Mouse (Mus musculus) forebrain, embryonic 12.5 days (tissue): ENCODE data around the gene Chd6. TPM values are rescaled to one million over a fixed set of nuclear protein-coding genes. Genes with fewer than 3 reads are reported as not detected.
A peak's percentile ranks its signal among the peaks of the same experiment; 100 is the strongest.

ENCODE experiments used
- ATAC-seq: fragments of 200-750 bp; cut with Nextera tagmentation; 2 replicates; pipeline ENCODE4 v1.8.0; 2017; ENCODE audit warnings: moderate TSS enrichment; ENCODE audit not compliant: low FRiP score
- H3K27ac ChIP-seq: fragments of 300-500 bp; sonication (generic); 2 replicates; pipeline ENCODE4 v1.5.1; 2016; ENCODE audit warnings: mild to moderate bottlenecking
- H3K27me3 ChIP-seq: fragments of 300-500 bp; sonication (generic); 2 replicates; pipeline ENCODE4 v1.6.1; 2016; ENCODE audit warnings: mild to moderate bottlenecking
- H3K36me3 ChIP-seq: fragments of 300-500 bp; sonication (generic); replicated peaks from 2 replicates; pipeline ENCODE4 v1.6.1; 2016; ENCODE audit warnings: mild to moderate bottlenecking
- H3K4me1 ChIP-seq: fragments of 300-500 bp; sonication (generic); 2 replicates; pipeline ENCODE4 v1.6.1; 2016
- H3K4me2 ChIP-seq: fragments of 300-500 bp; sonication (generic); 2 replicates; pipeline ENCODE4 v1.6.1; 2016; ENCODE audit warnings: mild to moderate bottlenecking, moderate library complexity
- H3K4me3 ChIP-seq: fragments of 300-500 bp; sonication (generic); replicated peaks from 2 replicates; pipeline ENCODE4 v1.5.1; 2016; ENCODE audit warnings: mild to moderate bottlenecking
- H3K9ac ChIP-seq: fragments of 300-500 bp; sonication (generic); 2 replicates; pipeline ENCODE4 v1.6.1; 2016; ENCODE audit warnings: mild to moderate bottlenecking
- H3K9me3 ChIP-seq: fragments of 300-500 bp; sonication (generic); 2 replicates; pipeline ENCODE4 v1.6.1; 2016
- WGBS: fragments of 180-500 bp; shearing (Covaris S2); methylation state at CpG from one replicate; pipeline ENCODE4 v1.1.7; 2016; 5-methylcytosine and 5-hydroxymethylcytosine counted together
- polyA plus RNA-seq: library from polyadenylated mRNA; unstranded; fragments of >200 nt; fragmentation: Nextera tagmentation; extraction: Ambion mirVana; gene quantifications from 2 replicates; pipeline ENCODE4 v1.2.1, GENCODE M21; 2016

The Chd6 gene
- polyA plus RNA-seq, result 45.8 and 50.3 TPM in 2 replicates

DNA sequence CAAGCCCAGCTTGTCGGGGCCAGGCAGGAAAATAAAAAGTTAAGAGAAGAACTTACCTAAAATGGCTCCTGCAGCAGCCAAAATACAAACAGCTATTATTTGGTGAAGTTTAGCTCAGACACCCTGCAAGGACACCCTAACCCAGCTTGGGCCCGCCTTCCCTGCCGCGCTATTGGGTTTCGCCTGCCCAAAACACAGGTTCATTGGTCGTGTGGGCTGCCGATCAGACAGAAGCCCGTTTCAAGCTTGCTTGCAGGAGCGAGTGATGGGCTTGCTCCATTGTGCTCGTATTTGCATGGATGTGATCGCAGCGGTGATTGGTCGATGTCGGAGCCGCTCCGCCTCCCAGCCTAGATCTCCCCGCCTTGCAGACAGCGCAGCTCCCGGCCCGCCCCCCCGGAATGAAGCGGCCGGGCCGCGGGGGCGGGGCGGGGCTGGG is at the start of gene Chd6:
Gene Chd6 (minus strand): TSS at position 143 of the 439 bp plus-strand sequence.
- Histone ChIP-seq H3K36me3 (no peaks in the 10 kb centered on the region), H3K4me1 (peaks cover 27% of the 10 kb centered on the region), H3K4me2 (peak within 1 kb of the TSS; percentile 76), H3K27me3 (0 out of 2 replicates have a peak, but pooled peaks cover 4% of the 10 kb centered on the region), H3K9ac (peak within 1 kb of the TSS; percentile 93), H3K9me3 (no peaks in the 10 kb centered on the region), H3K4me3 (peak within 1 kb of the TSS; percentile 95), H3K27ac (peak within 1 kb of the TSS; percentile 98)
- ATAC-seq, result peak; percentile 99
- 1% methylated on average over 27 of the region's 27 CpGs for WGBS

DNA sequence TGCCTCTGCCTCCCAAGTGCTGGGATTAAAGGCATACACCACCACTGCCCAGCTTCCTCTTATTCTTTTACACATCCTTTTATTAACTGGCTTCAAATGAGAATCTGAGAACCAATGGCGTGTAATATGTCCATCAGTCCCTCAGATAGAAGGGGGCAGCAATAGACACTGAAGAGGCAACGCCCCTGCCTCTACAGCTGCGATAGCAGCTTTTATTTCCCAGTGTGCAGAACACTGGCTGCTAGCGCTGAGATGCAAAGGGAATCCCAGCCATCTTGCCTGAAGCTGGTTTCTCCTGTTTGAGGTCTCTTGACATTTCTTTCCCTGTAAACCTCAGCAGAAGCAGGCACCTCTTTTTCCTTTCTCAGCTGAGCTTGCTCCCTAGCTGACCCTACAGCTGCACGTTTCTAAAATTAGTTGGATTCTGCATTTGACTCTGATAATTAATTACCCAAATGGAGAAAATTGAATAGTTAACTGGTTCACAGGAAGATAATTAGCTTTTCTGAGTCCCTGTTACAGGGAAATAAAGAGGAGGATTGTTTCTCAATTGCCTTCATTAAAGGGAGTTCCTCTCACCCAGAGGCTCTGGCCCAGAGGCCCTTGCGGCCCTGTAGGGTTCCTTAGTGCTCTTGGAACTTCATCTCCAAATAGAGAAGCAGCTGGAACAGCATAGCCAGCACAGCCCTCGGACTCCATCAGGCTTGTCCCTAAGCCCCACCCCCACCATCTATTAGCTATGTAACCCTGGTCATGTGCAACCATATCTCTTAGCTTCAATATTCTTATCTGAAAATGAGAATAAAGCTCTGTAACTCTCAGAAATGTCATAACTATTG is 41.3 kb upstream of the Chd6 start:
- no peak overlapping the region for H3K4me3 ChIP-seq
- H3K36me3 ChIP-seq, result no peaks in the 10 kb centered on the region
- H3K27me3 ChIP-seq, result peaks cover 9% of the 10 kb centered on the region
- no peak overlapping the region for H3K9ac ChIP-seq
- peak overlapping the region; percentile 77 for H3K27ac ChIP-seq
- H3K4me2 ChIP-seq, result no peak overlapping the region
- ATAC-seq, result peak; percentile 78
- WGBS, result 42% methylated on average over 7 of the region's 7 CpGs
- no peaks in the 10 kb centered on the region for H3K9me3 ChIP-seq
- H3K4me1 ChIP-seq, result peaks cover 23% of the 10 kb centered on the region

DNA sequence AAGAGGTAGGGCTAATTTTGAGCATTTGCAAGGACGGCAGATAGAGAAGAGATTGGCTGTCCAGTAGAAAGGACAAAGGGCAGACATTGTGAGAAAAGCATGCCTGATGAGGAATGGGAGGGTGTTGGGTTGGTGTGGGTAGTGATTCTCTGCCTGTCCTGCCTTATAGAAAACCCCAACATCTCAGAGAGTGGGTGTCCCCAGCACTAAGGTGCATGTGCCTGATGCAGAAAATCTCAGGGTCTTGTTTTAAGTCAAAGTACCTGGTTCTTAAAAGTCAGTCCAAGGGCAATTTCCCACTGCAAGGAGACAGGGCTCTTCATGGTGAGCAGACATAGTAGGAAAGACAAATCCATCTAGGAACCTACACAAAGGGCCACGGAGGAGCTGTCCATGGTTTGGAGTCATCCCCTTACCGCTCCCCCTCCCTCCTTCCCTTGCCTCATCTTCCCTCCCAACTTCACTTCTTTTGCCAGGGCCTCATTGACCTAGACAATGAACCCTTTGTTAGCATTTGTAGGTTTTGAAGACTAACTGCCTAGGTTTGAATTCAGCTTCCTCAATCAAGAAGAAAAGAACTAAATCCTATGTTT is 39.6 kb upstream of the Chd6 start:
- H3K4me2 ChIP-seq, result no peak overlapping the region

DNA sequence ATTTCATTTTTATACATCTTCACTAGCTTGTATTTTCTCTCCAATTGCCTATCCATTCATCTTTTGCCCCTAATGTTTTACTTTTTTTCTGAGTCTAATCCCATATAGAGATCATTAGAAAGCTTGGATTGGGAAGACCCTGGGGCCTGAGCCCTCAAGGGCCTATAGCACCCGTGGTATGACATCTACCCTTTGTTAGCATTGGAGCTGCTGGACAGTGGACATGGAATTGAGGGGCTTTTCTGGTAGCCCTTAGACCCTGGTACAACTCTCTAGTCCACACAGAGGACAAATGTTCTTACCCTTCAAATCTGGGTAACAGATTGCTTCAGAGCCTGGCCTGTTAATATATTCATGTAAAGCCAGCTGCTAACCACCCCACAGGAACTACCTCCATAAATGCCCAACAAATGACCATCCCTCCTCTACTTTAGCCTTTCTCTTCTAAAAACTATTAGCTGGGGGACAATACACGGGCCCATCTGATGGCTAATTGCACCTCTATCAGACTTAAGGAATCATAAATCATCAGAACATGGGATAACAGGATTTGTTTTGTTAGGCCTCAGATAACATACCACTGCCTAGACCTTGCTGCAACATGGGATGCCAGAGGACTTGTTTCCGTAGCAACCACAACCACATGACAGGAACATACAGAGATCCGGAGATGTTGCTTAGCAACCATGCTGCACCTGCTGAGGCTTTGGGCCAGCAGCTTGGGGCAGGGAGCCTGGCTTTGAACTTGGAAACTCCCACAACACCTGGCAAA is 39.0 kb upstream of the Chd6 start:
- Histone ChIP-seq H3K9me3 (no peaks in the 10 kb centered on the region), H3K4me1 (peaks cover 23% of the 10 kb centered on the region), H3K27me3 (peaks cover 6% of the 10 kb centered on the region; the same call in 1 of the 2 replicates), H3K4me3 (no peak overlapping the region), H3K27ac (peak overlapping the region; percentile 47), H3K36me3 (no peaks in the 10 kb centered on the region), H3K9ac (no peak overlapping the region), H3K4me2 (no peak overlapping the region)
- ATAC-seq, result peak; percentile 89
- WGBS, result 57% methylated on average over 4 of the region's 4 CpGs

More for the DNA sequence above, 39.6 kb upstream of the Chd6 start:
- WGBS, result 40% methylated on average over 3 of the region's 3 CpGs
- no peaks in the 10 kb centered on the region for H3K36me3 ChIP-seq
- H3K27me3 ChIP-seq, result peaks cover 7% of the 10 kb centered on the region
- peaks cover 23% of the 10 kb centered on the region for H3K4me1 ChIP-seq
- H3K9me3 ChIP-seq, result no peaks in the 10 kb centered on the region
- no peak overlapping the region; the same call in 1 of the 2 replicates for H3K27ac ChIP-seq
- no peak overlapping the region for H3K4me3 ChIP-seq
- no peak for ATAC-seq
- no peak overlapping the region for H3K9ac ChIP-seq

DNA sequence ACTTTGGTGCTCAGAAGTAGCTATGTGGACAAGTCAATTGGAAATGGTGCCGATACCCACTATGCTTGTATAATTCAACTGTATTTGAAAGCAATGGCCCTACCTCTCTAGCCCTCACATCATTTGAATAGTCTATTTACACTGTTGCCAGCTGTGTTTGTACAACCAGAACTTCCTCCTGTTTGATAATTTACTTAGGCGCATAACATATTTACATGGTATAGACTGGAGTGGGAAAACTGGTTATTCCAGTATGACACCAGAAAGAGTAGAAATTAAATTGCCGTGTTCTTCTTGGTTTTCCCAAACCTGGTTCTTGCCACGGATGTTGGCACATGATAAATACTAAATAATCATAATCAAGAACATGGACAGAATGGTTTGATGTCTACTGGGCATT is 35.9 kb upstream of the Chd6 start:
- no peak overlapping the region for H3K27ac ChIP-seq
- no peak for ATAC-seq
- 93% methylated on average over 4 of the region's 4 CpGs for WGBS
- no peaks in the 10 kb centered on the region for H3K27me3 ChIP-seq
- H3K4me3 ChIP-seq, result no peak overlapping the region
- H3K4me1 ChIP-seq, result peaks cover 17% of the 10 kb centered on the region
- no peak overlapping the region for H3K9ac ChIP-seq
- H3K4me2 ChIP-seq, result no peak overlapping the region
- no peaks in the 10 kb centered on the region for H3K9me3 ChIP-seq
- H3K36me3 ChIP-seq, result no peaks in the 10 kb centered on the region

DNA sequence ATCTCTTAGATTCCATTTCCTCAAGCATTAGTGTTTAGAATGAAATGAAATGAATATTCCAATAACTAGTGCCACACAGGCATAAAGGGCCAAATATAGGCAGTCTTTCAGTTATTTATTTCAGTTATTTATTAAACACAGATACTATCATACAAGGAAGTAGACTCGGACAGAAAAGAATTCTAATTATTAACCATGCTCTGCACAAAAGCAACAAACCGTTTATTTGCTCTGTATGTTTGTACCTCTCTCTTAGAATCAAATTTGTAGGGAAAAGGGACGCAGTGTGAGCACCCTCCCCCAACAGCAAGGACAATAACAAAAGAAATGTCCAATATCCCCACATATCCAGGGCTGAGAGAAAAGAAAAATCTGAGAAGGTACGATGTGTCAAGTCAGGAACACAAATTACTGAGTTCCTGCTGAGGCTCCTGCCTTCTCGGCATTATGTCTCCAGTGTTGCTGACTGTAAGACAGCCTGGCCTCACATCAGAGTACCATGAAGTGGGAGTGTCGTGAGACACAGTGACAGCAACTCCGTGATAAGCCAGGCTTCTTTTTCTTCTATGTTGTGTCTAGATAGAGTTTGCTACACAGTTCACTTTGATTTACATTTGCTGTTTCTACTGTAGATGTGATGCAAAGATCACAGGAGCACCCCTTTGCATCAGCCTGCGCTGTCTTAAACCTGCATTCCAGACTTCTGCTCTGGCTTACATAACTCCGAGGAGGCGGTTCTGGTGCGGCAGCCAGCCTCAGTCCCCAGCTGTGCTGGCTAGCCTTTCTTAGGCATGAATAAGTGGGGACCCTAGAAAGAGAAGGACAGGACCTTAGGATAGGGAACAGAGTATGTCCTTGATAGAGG is 30.0 kb upstream of the Chd6 start:
- Histone ChIP-seq H3K27ac (no peak overlapping the region), H3K27me3 (no peaks in the 10 kb centered on the region), H3K4me2 (no peak overlapping the region), H3K36me3 (no peaks in the 10 kb centered on the region), H3K9me3 (no peaks in the 10 kb centered on the region), H3K4me3 (no peak overlapping the region), H3K9ac (no peak overlapping the region), H3K4me1 (no peaks in the 10 kb centered on the region)
- 71% methylated on average over 11 of the region's 11 CpGs for WGBS
- no peak for ATAC-seq

DNA sequence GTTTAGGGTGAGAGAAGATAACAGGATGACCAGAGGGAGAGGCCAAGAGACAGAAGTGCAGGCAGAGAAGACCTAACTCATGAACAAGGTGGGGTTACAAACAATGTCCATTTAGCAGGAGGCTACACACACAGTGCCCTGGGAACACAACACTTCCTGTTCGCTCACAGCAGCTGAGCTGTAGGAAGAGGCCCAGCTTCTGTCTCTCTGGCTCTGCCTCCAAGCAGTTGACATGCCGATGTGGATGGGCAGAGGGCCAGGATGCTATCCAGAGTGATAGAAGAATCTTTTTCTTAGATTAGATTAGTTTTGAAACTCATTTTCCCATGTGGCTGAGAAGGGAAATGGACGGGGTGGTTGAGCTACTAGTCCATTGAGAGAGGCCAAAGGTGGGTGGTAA is 28.1 kb upstream of the Chd6 start:
- Histone ChIP-seq H3K4me2 (no peak overlapping the region), H3K9me3 (no peaks in the 10 kb centered on the region), H3K27me3 (no peaks in the 10 kb centered on the region), H3K4me3 (no peak overlapping the region), H3K9ac (no peak overlapping the region), H3K27ac (no peak overlapping the region), H3K36me3 (no peaks in the 10 kb centered on the region), H3K4me1 (no peaks in the 10 kb centered on the region)
- 90% methylated on average over 3 of the region's 3 CpGs for WGBS
- no peak for ATAC-seq

DNA sequence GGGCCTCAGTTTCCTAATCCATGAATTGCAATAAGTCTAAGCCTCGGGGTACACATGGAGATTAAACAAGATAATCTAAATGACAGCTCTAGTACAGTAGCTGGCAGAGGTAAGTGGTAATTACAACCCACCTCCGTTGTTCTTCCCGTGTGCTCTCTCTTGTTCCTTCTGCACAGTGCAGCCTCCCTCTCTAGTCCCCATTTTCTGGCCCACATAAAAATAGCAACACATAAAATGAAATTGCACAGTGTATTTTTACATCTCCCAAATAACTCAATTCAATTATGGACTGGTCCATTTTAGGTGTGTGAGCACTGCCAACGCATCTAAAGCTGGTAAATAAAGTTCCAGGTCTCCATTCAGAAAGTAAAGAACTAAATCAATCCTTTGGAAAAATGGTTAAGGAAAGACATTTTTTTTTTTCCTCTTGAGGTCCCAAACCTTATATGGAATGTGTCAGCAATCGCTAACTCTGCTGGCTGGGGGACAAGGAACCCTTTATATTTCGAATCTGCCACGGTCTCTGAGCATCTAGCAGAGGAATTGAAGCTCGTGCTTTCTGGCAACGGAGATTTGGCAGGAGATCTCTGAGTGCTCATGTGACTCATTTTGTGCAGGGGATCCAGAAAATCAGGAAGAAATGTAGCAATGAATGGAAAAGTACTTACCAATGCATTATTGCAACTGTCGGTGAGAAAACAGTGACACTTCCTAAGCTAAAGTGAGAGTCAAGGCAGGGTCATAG is 19.7 kb upstream of the Chd6 start:
- ATAC-seq, result no peak

DNA sequence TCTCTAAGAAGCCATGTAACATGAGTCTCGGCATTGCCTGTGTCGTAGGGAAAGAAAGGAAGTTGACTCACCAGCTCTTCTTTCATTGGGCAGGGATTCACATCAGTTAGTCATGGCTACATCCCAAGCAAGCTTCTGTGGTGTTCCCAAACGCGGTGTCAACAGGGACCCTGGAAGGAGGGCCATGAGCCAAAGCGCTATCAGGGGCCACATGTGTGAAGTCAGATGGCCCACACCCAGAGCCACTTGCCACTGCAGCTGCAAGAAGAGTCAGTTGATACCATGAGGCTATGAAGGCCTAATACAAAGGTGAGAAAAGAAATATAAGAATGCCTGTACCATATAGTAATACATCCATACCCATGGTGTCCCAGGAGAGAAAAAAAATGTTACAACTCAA is 3.1 kb upstream of the Chd6 start:
- Histone ChIP-seq H3K4me3 (no peak overlapping the region), H3K4me1 (peaks cover 20% of the 10 kb centered on the region), H3K27me3 (0 out of 2 replicates have a peak, but pooled peaks cover 4% of the 10 kb centered on the region), H3K9me3 (no peaks in the 10 kb centered on the region), H3K36me3 (no peaks in the 10 kb centered on the region), H3K27ac (no peak overlapping the region), H3K9ac (no peak overlapping the region), H3K4me2 (no peak overlapping the region)
- WGBS, result 88% methylated on average over 5 of the region's 5 CpGs
- ATAC-seq, result no peak

More for the DNA sequence above, 19.7 kb upstream of the Chd6 start:
- H3K9me3 ChIP-seq, result no peaks in the 10 kb centered on the region
- no peak overlapping the region for H3K9ac ChIP-seq
- H3K27ac ChIP-seq, result no peak overlapping the region
- no peaks in the 10 kb centered on the region for H3K27me3 ChIP-seq
- H3K4me2 ChIP-seq, result no peak overlapping the region
- no peaks in the 10 kb centered on the region for H3K36me3 ChIP-seq
- 69% methylated on average over 10 of the region's 10 CpGs for WGBS
- H3K4me1 ChIP-seq, result no peaks in the 10 kb centered on the region
- H3K4me3 ChIP-seq, result no peak overlapping the region

DNA sequence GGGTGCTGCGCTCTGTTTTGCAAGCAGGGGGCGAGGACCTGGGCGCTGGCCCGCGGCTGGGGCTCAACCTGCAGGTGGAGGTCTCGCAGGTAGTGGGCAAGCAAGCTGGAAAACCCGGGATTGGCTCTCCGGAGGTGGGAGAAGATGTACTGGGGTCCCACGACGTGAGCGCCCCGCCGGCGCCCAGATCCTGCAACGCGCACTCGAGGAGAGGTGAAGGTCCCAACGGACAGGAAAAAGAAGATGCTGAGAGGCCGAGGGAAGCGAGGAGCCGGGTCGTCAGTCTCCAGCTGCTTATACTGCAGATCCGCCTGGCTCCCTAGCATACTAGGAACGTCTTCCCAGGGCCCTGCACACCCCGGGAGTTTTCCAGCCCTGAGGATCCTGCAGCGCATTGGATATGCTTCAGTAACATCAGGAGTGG is 535 bp upstream of the Chd6 start:
- H3K27ac ChIP-seq, result peak overlapping the region; percentile 66
- peaks cover 27% of the 10 kb centered on the region for H3K4me1 ChIP-seq
- H3K9ac ChIP-seq, result peak overlapping the region; percentile 69
- H3K4me3 ChIP-seq, result peak overlapping the region; percentile 95
- 0 out of 2 replicates have a peak, but pooled peaks cover 4% of the 10 kb centered on the region for H3K27me3 ChIP-seq
- ATAC-seq, result peak; percentile 44; the same call in 1 of the 2 replicates
- H3K36me3 ChIP-seq, result no peaks in the 10 kb centered on the region
- peak overlapping the region; percentile 76 for H3K4me2 ChIP-seq
- 0% methylated on average over 25 of the region's 26 CpGs for WGBS
- no peaks in the 10 kb centered on the region for H3K9me3 ChIP-seq
